Mouse (Mus musculus): Measurements from ENCODE around the gene Rnf220. TPM values are rescaled to one million over a fixed set of nuclear protein-coding genes. Genes with fewer than 3 reads are reported as not detected.

Rnf220 gene
- total and polyA plus RNA-seq, 3 experiments = 64.4 to 117 (median 86.8) TPM

GRCm38 (mm10) chr4:117389264-117390054 lies 107.4 kb downstream of the Rnf220 start:
- H3K4me3 ChIP-seq (replicated peaks in 1 of 3; ENCODE audit: low read depth in 2 of 3, low read length in 2 of 3, poor library complexity in 1 of 3) = no peak overlapping the region
- no peak overlapping the region for H3K27ac ChIP-seq (ENCODE audit: insufficient read depth, low read depth)
- 0 out of 4 replicates have a peak, but pooled peaks of 1 of the 2 experiments have one; percentile 1 for TF ChIP-seq CTCF (conservative IDR thresholded peaks at IDR 0.05 in 1 of 2, IDR thresholded peaks at IDR 0.05 in 1 of 2; ENCODE audit: low read depth in 2 of 2, low read length in 2 of 2)
- no peak for TF ChIP-seq MAZ (IDR thresholded peaks at IDR 0.05; ENCODE audit: low read depth, low read length)
- no peaks in the 10 kb centered on the region for H3K27me3 ChIP-seq (replicated peaks)
- no peak overlapping the region for H3K9ac ChIP-seq (ENCODE audit: insufficient read depth, low read depth)
- in situ Hi-C loops (cut with MboI; ENCODE audit: low pct_ligation_motif_present, low pct_unique_long_range_greater_than_20kb, low sequenced_read_pairs) = no loop called here
- H3K79me2 ChIP-seq (replicated peaks; ENCODE audit: control insufficient read depth, extremely low read depth, insufficient read depth, poor library complexity, severe bottlenecking) = no peaks in the 10 kb centered on the region
- H3K4me1 ChIP-seq (ENCODE audit: control insufficient read depth in 1 of 2, insufficient read depth in 2 of 2) = no peaks in the 10 kb centered on the region
- no peak overlapping the region for H3K4me2 ChIP-seq (ENCODE audit: insufficient read depth, low read depth, poor library complexity, severe bottlenecking)
- DNase-seq (ENCODE audit: extremely low read depth) = no peak
- dilution Hi-C loops (cut with MboI; ENCODE audit: extremely low pct_ligation_motif_present, extremely low pct_unique_long_range_greater_than_20kb, low sequenced_read_pairs) = no loop called here
- H3K9me3 ChIP-seq (replicated peaks; ENCODE audit: low read length) = no peaks in the 10 kb centered on the region
- no peaks in the 10 kb centered on the region for H3K36me3 ChIP-seq (replicated peaks in 1 of 2; ENCODE audit: control insufficient read depth in 1 of 2, insufficient read depth in 1 of 2, low read length in 1 of 2)

GRCm38 (mm10) chr4:117385247-117385646 lies 111.6 kb downstream of the Rnf220 start:
- Histone ChIP-seq H3K27ac (ENCODE audit: insufficient read depth, low read depth) (no peak overlapping the region), H3K4me3 (replicated peaks in 1 of 3; ENCODE audit: low read depth in 2 of 3, low read length in 2 of 3, poor library complexity in 1 of 3) (no peak overlapping the region), H3K27me3 (replicated peaks) (no peaks in the 10 kb centered on the region), H3K4me1 (ENCODE audit: control insufficient read depth in 1 of 2, insufficient read depth in 2 of 2) (peaks cover 6 to 13% of the 10 kb centered on the region in 2 experiments), H3K9me3 (replicated peaks; ENCODE audit: low read length) (peaks cover 9% of the 10 kb centered on the region), H3K79me2 (replicated peaks; ENCODE audit: control insufficient read depth, extremely low read depth, insufficient read depth, poor library complexity, severe bottlenecking) (no peaks in the 10 kb centered on the region), H3K9ac (ENCODE audit: insufficient read depth, low read depth) (no peak overlapping the region), H3K36me3 (replicated peaks in 1 of 2; ENCODE audit: control insufficient read depth in 1 of 2, insufficient read depth in 1 of 2, low read length in 1 of 2) (no peaks in the 10 kb centered on the region), H3K4me2 (ENCODE audit: insufficient read depth, low read depth, poor library complexity, severe bottlenecking) (no peak overlapping the region)
- in situ Hi-C loops (cut with MboI; ENCODE audit: low pct_ligation_motif_present, low pct_unique_long_range_greater_than_20kb, low sequenced_read_pairs) = no loop called here
- TF ChIP-seq ZC3H11A (IDR thresholded peaks at IDR 0.05; ENCODE audit: low read depth, low read length) (no peak), ZMIZ1 (IDR thresholded peaks at IDR 0.05; ENCODE audit: low read depth, low read length) (no peak), CTCF (conservative IDR thresholded peaks at IDR 0.05 in 1 of 2, IDR thresholded peaks at IDR 0.05 in 1 of 2; ENCODE audit: low read depth in 2 of 2, low read length in 2 of 2) (no peak), MYC (IDR thresholded peaks at IDR 0.05; ENCODE audit: low read depth, low read length) (no peak), PAX5 (IDR thresholded peaks at IDR 0.05; ENCODE audit: low read length) (no peak), RAD21 (IDR thresholded peaks at IDR 0.05; ENCODE audit: low read depth, low read length) (no peak), BHLHE40 (IDR thresholded peaks at IDR 0.05; ENCODE audit: low read depth, low read length) (no peak), MAFK (IDR thresholded peaks at IDR 0.05; ENCODE audit: insufficient replicate concordance, low read length) (no peak), SMC3 (IDR thresholded peaks at IDR 0.05; ENCODE audit: low read depth, low read length) (no peak), JUN (IDR thresholded peaks at IDR 0.05; ENCODE audit: insufficient read depth, low read depth, low read length) (no peak), MAX (IDR thresholded peaks at IDR 0.05; ENCODE audit: low read length) (no peak), NELFE (IDR thresholded peaks at IDR 0.05; ENCODE audit: low read depth, low read length) (no peak), KAT2A (IDR thresholded peaks at IDR 0.05; ENCODE audit: insufficient replicate concordance, low read length) (no peak), MAZ (IDR thresholded peaks at IDR 0.05; ENCODE audit: low read depth, low read length) (no peak), RCOR1 (conservative IDR thresholded peaks at IDR 0.05; ENCODE audit: low read depth, low read length) (no peak), ZKSCAN1 (IDR thresholded peaks at IDR 0.05; ENCODE audit: borderline replicate concordance, low read depth, low read length) (no peak), CHD1 (IDR thresholded peaks at IDR 0.05; ENCODE audit: low read depth, low read length) (no peak)
- no peak for DNase-seq (ENCODE audit: extremely low read depth)
- dilution Hi-C loops (cut with MboI; ENCODE audit: extremely low pct_ligation_motif_present, extremely low pct_unique_long_range_greater_than_20kb, low sequenced_read_pairs) = no loop called here

Measured in CH12.LX (cell line).